Mouse (Mus musculus): ENCODE measurements around the gene Olfr301. TPM values are rescaled to one million over a fixed set of nuclear protein-coding genes. Genes with fewer than 3 reads are reported as not detected.

Gene Olfr301
- not detected in 2 replicates for polyA plus RNA-seq (2012; rRNA removed)

GRCm38 (mm10) chr7:86403546-86403945 lies at the start of gene Olfr301:
TSS of gene Olfr301 (plus strand) at chr7:86403846.
- DNase-seq (ENCODE audit: low spot score): no peak

GRCm38 (mm10) chr7:86366828-86367227 lies 36.8 kb upstream of the Olfr301 start, which contains the start of gene Olfr305:
TSS of gene Olfr305 (minus strand) at chr7:86366928.
- DNase-seq (ENCODE audit: low spot score): no peak

- DNase-seq (ENCODE audit: low spot score): no peak
These were observed 17.9 kb upstream of the Olfr301 start for GRCm38 (mm10) chr7:86385769-86386168.

GRCm38 (mm10) chr7:86386558-86386957 lies 17.1 kb upstream of the Olfr301 start, which contains the start of gene Olfr304:
TSS of gene Olfr304 (minus strand) at chr7:86386658.
- DNase-seq (ENCODE audit: low spot score): no peak

GRCm38 (mm10) chr7:86397689-86398088 lies 6.0 kb upstream of the Olfr301 start, which contains the start of gene Olfr303:
TSS of gene Olfr303 (minus strand) at chr7:86397789.
- no peak for DNase-seq (ENCODE audit: low spot score)

DNA sequence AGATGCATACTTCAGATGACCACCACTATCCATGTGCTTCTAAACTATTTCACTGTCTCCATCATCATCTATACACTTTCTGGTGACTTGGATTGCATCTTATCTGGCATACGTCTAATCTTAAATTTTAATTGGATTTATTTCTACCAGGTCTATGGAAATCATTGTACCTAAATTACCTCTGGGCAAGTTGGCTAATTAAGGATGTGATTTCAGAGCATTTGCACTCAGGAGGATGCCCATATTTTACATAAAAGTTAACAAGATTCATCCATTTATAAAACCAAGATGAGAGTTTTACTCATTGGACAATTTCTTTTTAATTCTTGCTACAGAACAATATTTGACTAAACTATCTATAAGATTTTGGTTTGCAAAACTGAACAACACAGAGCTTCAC lies 56.0 kb downstream of the Olfr301 start, which contains the start of gene Olfr299:
Olfr299 (plus strand) TSS at position 301 of the 400 bp plus-strand sequence.
- DNase-seq (ENCODE audit: low spot score): no peak

Other genes with a start within 250 kb of the Olfr301 start
- gene Vmn2r75, start 232.1 kb upstream of the Olfr301 start, polyA plus RNA-seq (2012; rRNA removed): not detected in 2 replicates
- gene Vmn2r76, start 157.5 kb upstream of the Olfr301 start, polyA plus RNA-seq (2012; rRNA removed): not detected in 2 replicates
- not detected in 2 replicates for gene Olfr310, start 126.7 kb upstream of the Olfr301 start, polyA plus RNA-seq (2012; rRNA removed)
- not detected in 2 replicates for gene Olfr309, start 90.1 kb upstream of the Olfr301 start, polyA plus RNA-seq (2012; rRNA removed)
- not detected in 2 replicates for gene Olfr308, start 78.2 kb upstream of the Olfr301 start, polyA plus RNA-seq (2012; rRNA removed)
- gene Olfr307, start 66.3 kb upstream of the Olfr301 start, polyA plus RNA-seq (2012; rRNA removed): not detected in 2 replicates
- not detected in 2 replicates for gene Olfr305, start 36.9 kb upstream of the Olfr301 start, polyA plus RNA-seq (2012; rRNA removed)
- gene Olfr304, start 17.2 kb upstream of the Olfr301 start, polyA plus RNA-seq (2012; rRNA removed): not detected in 2 replicates
- not detected in 2 replicates for gene Olfr303, start 6.1 kb upstream of the Olfr301 start, polyA plus RNA-seq (2012; rRNA removed)
- not detected in 2 replicates for gene Olfr299, start 56.1 kb downstream of the Olfr301 start, polyA plus RNA-seq (2012; rRNA removed)
- gene Olfr298, start 88.6 kb downstream of the Olfr301 start, polyA plus RNA-seq (2012; rRNA removed): not detected in 2 replicates
- not detected in 2 replicates for gene Olfr297, start 116.1 kb downstream of the Olfr301 start, polyA plus RNA-seq (2012; rRNA removed)
- not detected in 2 replicates for gene Olfr295, start 180.0 kb downstream of the Olfr301 start, polyA plus RNA-seq (2012; rRNA removed)
- not detected in 2 replicates for gene Olfr294, start 212.8 kb downstream of the Olfr301 start, polyA plus RNA-seq (2012; rRNA removed)
- gene Olfr293, start 245.2 kb downstream of the Olfr301 start, polyA plus RNA-seq (2012; rRNA removed): not detected in 2 replicates

Measured in urinary bladder, adult 2 months (tissue).